Mouse (Mus musculus) bone marrow, adult 2 months (tissue): Measurements from ENCODE around the gene Exosc5.

Experiments used
- CTCF ChIP-seq: fragments of 200-500 bp; IDR thresholded peaks from 2 replicates; pipeline ENCODE4 v1.5.1; 2011; ENCODE audit warnings: low read length, control low read depth; ENCODE audit not compliant: control insufficient read depth, insufficient read depth
- POLR2A ChIP-seq: fragments of 200-500 bp; IDR thresholded peaks from 2 replicates; pipeline ENCODE4 v1.6.1; 2011; ENCODE audit warnings: low read depth, mild to moderate bottlenecking, control low read depth, low read length, borderline replicate concordance; ENCODE audit not compliant: control insufficient read depth

GRCm38 (mm10) chr7:25700732-25701131 is 41.8 kb downstream of the Exosc5 start:
- peak; percentile 60 for TF ChIP-seq CTCF
- TF ChIP-seq POLR2A = no peak
